9 mouse cellular contexts compared by ENCODE assay signal in genomic region chr1:119503181-119503580, GRCm38 (mm10). TPM values are rescaled to one million over a fixed set of nuclear protein-coding genes. Genes with fewer than 3 reads are reported as not detected.
DNase-seq lines count a peak whose midpoint lies in the region; ATAC-seq and TF ChIP-seq lines count a peak whose summit lies in the region.
"Had no signal": no experiment of that assay in that cellular context is flagged by ENCODE, and none has a peak within 500 bp of the region (broad histone marks: within the 10 kb centered on the region; RNA-seq: fewer than 3 reads in every experiment).

No protein-coding gene starts in this region.

- H3K27me3 ChIP-seq in kidney, embryonic 14.5 days (ENCODE audit: control insufficient read depth, insufficient read depth, low read length), result no peaks in the 10 kb centered on the region
- peaks cover 4% of the 10 kb centered on the region; the same call in 1 of the 2 replicates for H3K27me3 ChIP-seq in embryonic facial prominence, embryonic 13.5 days
- no peaks in the 10 kb centered on the region for H3K27me3 ChIP-seq in intestine, embryonic 14.5 days (replicated peaks; ENCODE audit: control insufficient read depth, insufficient read depth, low read length)
- no peaks in the 10 kb centered on the region for H3K27me3 ChIP-seq in midbrain, postnatal 0 days (ENCODE audit: insufficient read depth, low read length)

- peaks cover 30% of the 10 kb centered on the region; the same call in 1 of the 2 replicates for H3K4me1 ChIP-seq in kidney, embryonic 14.5 days (ENCODE audit: control insufficient read depth, insufficient read depth, low read length)
- H3K4me1 ChIP-seq in embryonic facial prominence, embryonic 13.5 days, result peaks cover 23% of the 10 kb centered on the region
- peaks cover 12% of the 10 kb centered on the region for H3K4me1 ChIP-seq in intestine, embryonic 14.5 days (replicated peaks; ENCODE audit: control insufficient read depth, insufficient read depth, low read length)
- H3K4me1 ChIP-seq in midbrain, postnatal 0 days (ENCODE audit: insufficient read depth, low read length), result peaks cover 11% of the 10 kb centered on the region; the same call in 1 of the 2 replicates

- H3K27ac ChIP-seq in kidney, embryonic 14.5 days (ENCODE audit: low read depth, low read length), result no peak overlapping the region
- H3K27ac ChIP-seq in embryonic facial prominence, embryonic 13.5 days, result no peak overlapping the region
- no peak overlapping the region for H3K27ac ChIP-seq in intestine, embryonic 14.5 days (ENCODE audit: low read depth)
- no peak overlapping the region; the same call in 1 of the 2 replicates for H3K27ac ChIP-seq in midbrain, postnatal 0 days (ENCODE audit: low read depth, low read length)

- no peaks in the 10 kb centered on the region for H3K9me3 ChIP-seq in kidney, embryonic 14.5 days (ENCODE audit: control insufficient read depth, low read length)
- no peaks in the 10 kb centered on the region for H3K9me3 ChIP-seq in embryonic facial prominence, embryonic 13.5 days
- H3K9me3 ChIP-seq in intestine, embryonic 14.5 days (ENCODE audit: control insufficient read depth, low read length), result no peaks in the 10 kb centered on the region
- no peaks in the 10 kb centered on the region for H3K9me3 ChIP-seq in midbrain, postnatal 0 days (ENCODE audit: low read length)

- peak overlapping the region; percentile 73 for H3K4me3 ChIP-seq in kidney, embryonic 14.5 days (ENCODE audit: low read length)
- peak overlapping the region; percentile 80 for H3K4me3 ChIP-seq in embryonic facial prominence, embryonic 13.5 days
- H3K4me3 ChIP-seq in intestine, embryonic 14.5 days (ENCODE audit: low read depth, low read length), result peak overlapping the region; percentile 73
- peak overlapping the region; percentile 71 for H3K4me3 ChIP-seq in midbrain, postnatal 0 days (ENCODE audit: low read depth, low read length)

- no peak for ATAC-seq in kidney, embryonic 14.5 days (ENCODE audit: low FRiP score, low TSS enrichment)
- ATAC-seq in embryonic facial prominence, embryonic 13.5 days (ENCODE audit: insufficient number of reproducible peaks, insufficient read depth, low FRiP score, low TSS enrichment, low read depth), result no peak
- ATAC-seq in intestine, embryonic 14.5 days (replicated peaks; ENCODE audit: low FRiP score, low TSS enrichment, low read depth), result no peak
- ATAC-seq in midbrain, postnatal 0 days (ENCODE audit: low FRiP score), result no peak

- no peak for TF ChIP-seq CTCF in midbrain, postnatal 0 days (IDR thresholded peaks at IDR 0.05)

- peak overlapping the region; percentile 65 for H3K4me2 ChIP-seq in kidney, embryonic 14.5 days (replicated peaks; ENCODE audit: low read depth, low read length)
- peak overlapping the region; percentile 81 for H3K4me2 ChIP-seq in embryonic facial prominence, embryonic 13.5 days
- H3K4me2 ChIP-seq in intestine, embryonic 14.5 days (ENCODE audit: low read length), result peak overlapping the region; percentile 68
- peak overlapping the region; percentile 88 for H3K4me2 ChIP-seq in midbrain, postnatal 0 days (ENCODE audit: low read depth, low read length, poor library complexity, severe bottlenecking)

- no peak for DNase-seq in kidney, adult 8-10 months
- DNase-seq in intestine, embryonic 14.5 days (ENCODE audit: low spot score), result no peak
- no peak for DNase-seq in midbrain, postnatal 0 days (ENCODE audit: low spot score)
- DNase-seq in thymus, postnatal 10 days (ENCODE audit: low spot score in 2 of 2), result no peak
- no peak for DNase-seq in spleen, postnatal 36 days (ENCODE audit: low spot score in 2 of 2)
- no peak for DNase-seq in testis, postnatal 10 days (ENCODE audit: low spot score)
- DNase-seq: embryo, embryonic 11 days had no signal

- no peaks in the 10 kb centered on the region for H3K36me3 ChIP-seq in kidney, embryonic 14.5 days (ENCODE audit: control insufficient read depth, insufficient read depth, low read length)
- H3K36me3 ChIP-seq in embryonic facial prominence, embryonic 13.5 days, result peaks cover 12% of the 10 kb centered on the region; the same call in 1 of the 2 replicates
- H3K36me3 ChIP-seq in intestine, embryonic 14.5 days (ENCODE audit: control insufficient read depth, insufficient read depth, low read length), result 0 out of 2 replicates have a peak, but pooled peaks cover 9% of the 10 kb centered on the region
- H3K36me3 ChIP-seq in midbrain, postnatal 0 days (ENCODE audit: insufficient read depth, low read length), result no peaks in the 10 kb centered on the region

- WGBS in kidney, embryonic 14.5 days, result 72% methylated on average over 3 of the region's 3 CpGs
- 79% methylated on average over 3 of the region's 3 CpGs for WGBS in embryonic facial prominence, embryonic 13.5 days
- whole genome bisulfite sequencing in intestine, embryonic 14.5 days, result 76% methylated on average over 3 of the region's 3 CpGs
- WGBS in midbrain, postnatal 0 days, result 79% methylated on average over 3 of the region's 3 CpGs

- H3K9ac ChIP-seq in kidney, embryonic 14.5 days (ENCODE audit: low read depth, low read length), result peak overlapping the region; percentile 65; the same call in 1 of the 2 replicates
- 0 out of 2 replicates have a peak overlapping the region, but pooled peaks have one; percentile 4 for H3K9ac ChIP-seq in embryonic facial prominence, embryonic 13.5 days
- peak overlapping the region; percentile 67; the same call in 1 of the 2 replicates for H3K9ac ChIP-seq in intestine, embryonic 14.5 days (ENCODE audit: low read length)
- 0 out of 2 replicates have a peak overlapping the region, but pooled peaks have one; percentile 3 for H3K9ac ChIP-seq in midbrain, postnatal 0 days (replicated peaks; ENCODE audit: low read length, poor library complexity, severe bottlenecking)

RNA-seq across cellular contexts. Expression of gene Ralb, which starts 1.4 kb away (rescaled TPM):
- 84.7 and 123 TPM in 2 replicates for polyA plus RNA-seq in kidney, embryonic 14.5 days (2014; fragmentation: Nextera tagmentation; extraction: Ambion mirVana)
- 115 and 117 TPM in 2 replicates for polyA plus RNA-seq in embryonic facial prominence, embryonic 13.5 days (2015; fragmentation: Nextera tagmentation; extraction: Ambion mirVana)
- 124 and 127 TPM in 2 replicates for polyA plus RNA-seq in intestine, embryonic 14.5 days (2014; fragmentation: Nextera tagmentation; extraction: Ambion mirVana)
- total RNA-seq in midbrain, postnatal 0 days (2014; rRNA removed), result 38.1 and 41.9 TPM in 2 replicates
- 63.2 and 65.1 TPM in 2 replicates for polyA plus RNA-seq in midbrain, postnatal 0 days (2015; fragmentation: Nextera tagmentation; extraction: Ambion mirVana)

RNA-seq across cellular contexts. Expression of gene Tmem185b, which starts 22.8 kb away (rescaled TPM):
- polyA plus RNA-seq in kidney, embryonic 14.5 days (2014; fragmentation: Nextera tagmentation; extraction: Ambion mirVana), result 23.8 and 28.4 TPM in 2 replicates
- polyA plus RNA-seq in embryonic facial prominence, embryonic 13.5 days (2015; fragmentation: Nextera tagmentation; extraction: Ambion mirVana), result 23.8 and 27.1 TPM in 2 replicates
- polyA plus RNA-seq in intestine, embryonic 14.5 days (2014; fragmentation: Nextera tagmentation; extraction: Ambion mirVana), result 26.4 and 27.9 TPM in 2 replicates
- 20.9 and 22.7 TPM in 2 replicates for total RNA-seq in midbrain, postnatal 0 days (2014; rRNA removed)
- 12.6 and 13.8 TPM in 2 replicates for polyA plus RNA-seq in midbrain, postnatal 0 days (2015; fragmentation: Nextera tagmentation; extraction: Ambion mirVana)

Comparison
In these comparisons a context has a peak if more than half of its experiments do, and no peak if none do; other contexts are left out.
1. H3K9ac ChIP-seq: peak in every context shown above with its lines; median percentile 67 in intestine, embryonic 14.5 days; 65 in kidney, embryonic 14.5 days; 4 in embryonic facial prominence, embryonic 13.5 days; 3 in midbrain, postnatal 0 days.